Mouse (Mus musculus) mature B cell (primary cell): ENCODE results near the gene Nyap2.
"Not testable (repeated sequence)": the region's sequence is repeated elsewhere in the genome, so short reads cannot be mapped to it uniquely, and the experiment has no call there.

Experiments used
- in situ Hi-C: fragments of 300-500 bp; cut with MboI; formaldehyde crosslinking; loops from 2 replicates; pipeline ENCODE4 v1.14.3; 2019

Nyap2 gene

GRCm38 (mm10) chr1:81180686-81181085 lies 103.9 kb downstream of the Nyap2 start:
- in situ Hi-C loops = no loop called here

GRCm38 (mm10) chr1:81209536-81209935 lies 132.8 kb downstream of the Nyap2 start:
- in situ Hi-C loops = no loop called here

GRCm38 (mm10) chr1:81211491-81211890 lies 134.7 kb downstream of the Nyap2 start:
- in situ Hi-C loops = no loop called here

DNA sequence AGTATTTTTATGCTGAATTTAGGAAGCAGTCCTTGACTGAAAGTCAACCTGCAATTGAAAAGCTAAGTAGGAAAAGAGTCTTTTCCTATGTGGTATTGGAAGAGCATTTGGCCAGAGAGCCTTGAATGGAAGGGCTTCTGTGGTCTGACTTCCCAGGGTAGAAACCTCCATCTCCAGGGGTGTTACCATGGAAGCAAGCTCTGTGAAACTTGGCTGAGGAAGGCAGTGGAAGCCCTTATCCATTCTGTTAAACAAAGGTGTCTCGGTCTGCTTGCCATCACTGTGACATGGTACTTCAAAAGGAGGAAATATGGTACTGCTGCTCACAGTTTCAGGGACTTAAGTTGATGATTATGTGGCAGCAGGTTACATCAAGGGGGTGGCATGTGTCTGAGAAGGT lies 143.0 kb downstream of the Nyap2 start:
- in situ Hi-C loops = no loop called here

DNA sequence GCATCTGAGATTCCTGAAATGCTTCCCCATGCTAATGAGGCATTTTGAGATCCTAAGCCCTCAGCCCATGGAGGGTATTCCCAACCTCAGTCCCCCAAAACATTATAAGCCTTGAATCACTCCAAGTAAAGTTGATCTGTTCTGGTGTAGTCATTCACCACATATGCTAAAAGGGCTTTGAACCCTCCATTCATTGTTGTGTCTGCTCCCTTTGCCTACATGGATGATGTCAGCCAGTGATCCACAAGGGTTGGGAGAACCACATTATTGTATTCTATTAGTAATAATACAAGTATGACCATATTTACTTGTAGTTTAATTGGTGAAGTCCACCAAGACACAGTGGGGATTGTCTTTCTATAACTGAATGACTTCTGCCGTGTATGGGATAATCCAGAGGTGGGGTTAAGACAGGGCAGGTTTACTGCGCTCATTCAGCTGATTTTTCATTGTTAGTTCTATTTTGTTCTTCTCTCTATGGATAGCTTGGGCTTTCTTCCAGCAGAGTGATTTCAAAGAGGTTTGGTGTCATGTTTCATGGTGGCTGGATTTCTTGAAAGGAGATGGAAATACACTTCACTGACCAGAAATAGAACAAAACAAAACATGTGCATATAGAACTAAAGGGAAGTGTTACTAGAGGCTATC lies 155.1 kb downstream of the Nyap2 start:
- in situ Hi-C loops = no loop called here

GRCm38 (mm10) chr1:81232407-81232789 lies 155.6 kb downstream of the Nyap2 start:
- in situ Hi-C loops = not testable (repeated sequence)

GRCm38 (mm10) chr1:81248447-81249205 lies 171.9 kb downstream of the Nyap2 start:
- in situ Hi-C loops = no loop called here

DNA sequence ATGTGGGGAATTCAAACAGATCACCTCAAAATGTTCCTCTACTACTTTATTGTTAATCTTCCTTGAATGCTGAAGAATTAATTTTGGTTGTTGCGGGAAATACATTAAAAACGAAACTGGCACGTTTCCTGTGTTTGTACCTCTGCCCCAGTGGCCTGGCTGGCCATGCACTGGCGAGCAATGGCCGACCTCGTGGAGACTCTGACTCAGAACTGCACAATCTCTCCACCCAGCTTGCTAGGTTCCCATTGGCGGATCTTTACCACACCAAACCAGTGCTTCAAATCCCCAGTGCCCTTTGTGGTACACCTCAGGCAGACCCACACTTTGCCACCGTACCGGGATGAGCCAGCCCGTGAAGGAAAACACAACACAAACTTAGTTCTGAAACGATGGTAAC lies 173.3 kb downstream of the Nyap2 start:
- in situ Hi-C loops = no loop called here

- in situ Hi-C loops = no loop called here
These were observed 189.7 kb downstream of the Nyap2 start for GRCm38 (mm10) chr1:81266441-81266840.

DNA sequence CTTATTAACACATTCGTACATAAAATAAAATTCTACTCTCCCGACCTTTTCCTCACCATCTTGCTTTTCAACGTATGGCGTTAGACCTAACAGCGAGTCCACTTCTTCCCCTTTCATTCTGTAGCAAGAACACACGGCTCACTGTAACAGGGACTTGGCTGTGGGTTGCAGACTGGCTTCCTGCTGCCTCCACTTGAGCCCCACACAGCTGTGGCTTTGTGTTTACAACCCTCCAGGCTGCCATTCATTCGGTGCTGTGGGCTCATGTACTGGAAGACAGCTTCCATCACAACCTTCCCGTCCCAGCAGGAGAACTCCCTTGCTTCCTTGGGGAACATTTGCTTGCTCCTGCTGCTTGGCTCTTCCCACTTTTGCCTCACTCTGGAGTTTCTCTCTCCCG lies 204.2 kb downstream of the Nyap2 start:
- in situ Hi-C loops = loop anchor here (25.0 kb wide), 1 partner anchor 544 kb away; no protein-coding TSS in a partner anchor

DNA sequence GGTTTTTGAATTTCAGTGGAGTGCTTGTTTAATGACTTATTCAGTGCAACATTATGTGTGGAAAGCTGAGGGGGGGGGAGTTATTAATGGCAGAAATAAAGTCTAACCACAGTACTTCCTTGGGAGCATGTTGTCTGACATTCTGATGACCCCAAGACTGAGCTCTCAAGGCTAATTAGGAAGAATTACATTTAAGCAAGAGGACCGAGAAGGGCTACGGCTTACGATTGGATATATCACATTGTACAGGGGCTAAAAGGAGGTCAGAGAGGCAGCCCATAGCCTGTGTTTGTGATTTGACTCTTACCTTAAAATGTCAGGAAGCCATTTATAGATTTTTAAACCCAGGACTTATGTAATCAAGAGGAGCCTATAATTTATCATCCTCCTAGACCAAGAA lies 208.9 kb downstream of the Nyap2 start:
- in situ Hi-C loops = loop anchor here (25.0 kb wide), 1 partner anchor 548 kb away; no protein-coding TSS in a partner anchor

DNA sequence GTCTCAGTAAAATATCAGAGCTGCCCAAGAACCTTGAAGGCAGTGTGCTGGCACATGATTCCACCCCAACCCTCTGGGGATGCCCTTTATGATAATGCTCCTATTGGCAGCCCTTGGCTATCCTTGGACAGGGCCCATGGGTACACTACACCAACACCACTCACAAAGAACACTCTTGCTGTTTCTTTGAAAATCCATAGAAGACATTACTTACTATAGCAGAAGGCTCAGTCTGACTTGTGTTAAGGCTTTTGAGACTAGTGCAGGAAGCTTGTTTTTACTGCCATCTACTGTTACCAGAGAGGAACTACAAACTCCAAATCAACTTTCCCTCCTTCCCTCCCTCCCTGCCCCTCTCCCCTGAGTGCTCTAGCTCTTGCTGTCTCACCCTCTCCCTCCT lies 210.3 kb downstream of the Nyap2 start:
- in situ Hi-C loops = loop anchor here (25.0 kb wide), 1 partner anchor 550 kb away; no protein-coding TSS in a partner anchor

DNA sequence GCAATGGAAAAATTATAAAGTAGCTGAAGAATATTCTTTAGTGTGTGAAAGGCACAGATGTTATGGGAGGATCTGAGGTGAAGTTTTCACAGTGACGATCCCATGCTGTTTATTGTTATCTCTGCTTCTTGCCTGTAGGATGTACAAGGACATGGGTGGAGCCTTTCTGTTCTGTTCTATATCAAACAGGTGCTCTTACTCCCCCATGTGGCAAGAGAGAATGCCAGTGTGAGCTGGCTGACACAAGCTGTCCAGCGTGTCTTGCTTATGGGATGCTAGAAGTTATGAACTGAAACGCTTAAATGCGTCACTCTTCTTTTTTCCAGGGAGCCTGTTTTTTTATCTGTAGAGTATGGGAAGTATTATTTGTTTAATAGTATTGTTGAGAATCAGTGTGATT lies 224.0 kb downstream of the Nyap2 start:
- in situ Hi-C loops = no loop called here

- in situ Hi-C loops = no loop called here
These were observed 224.9 kb downstream of the Nyap2 start for GRCm38 (mm10) chr1:81301661-81302060.

- in situ Hi-C loops = no loop called here
These were observed 226.6 kb downstream of the Nyap2 start for GRCm38 (mm10) chr1:81303389-81303788.

DNA sequence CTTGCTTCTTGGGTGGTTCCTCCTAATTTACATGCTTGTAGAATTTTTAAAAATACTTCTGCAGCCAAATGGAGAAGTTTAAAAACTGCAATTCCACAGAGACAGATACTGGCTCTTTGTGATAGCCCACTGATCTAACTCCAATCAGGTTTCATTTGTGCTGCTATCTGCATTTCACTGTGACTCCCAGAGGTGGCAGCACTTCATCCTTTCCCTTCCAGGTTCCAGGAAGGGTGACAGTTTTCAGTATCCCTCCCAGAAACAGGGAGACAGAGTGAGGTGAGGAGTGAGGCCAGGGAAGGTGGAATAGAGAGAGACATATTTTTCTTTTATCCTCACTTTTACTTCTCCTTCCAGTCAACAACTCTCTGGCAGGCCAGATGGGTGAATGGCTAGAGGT lies 230.7 kb downstream of the Nyap2 start:
- in situ Hi-C loops = no loop called here

- in situ Hi-C loops = no loop called here
These were observed 231.2 kb downstream of the Nyap2 start for GRCm38 (mm10) chr1:81307934-81308333.

- in situ Hi-C loops = loop anchor here (10.0 kb wide), 1 partner anchor 985 kb away; the partner anchor contains the start of gene Irs1
These were observed 233.4 kb downstream of the Nyap2 start for GRCm38 (mm10) chr1:81310087-81310626.

GRCm38 (mm10) chr1:81316403-81316994 lies 239.7 kb downstream of the Nyap2 start:
- in situ Hi-C loops = loop anchor here (10.0 kb wide), 1 partner anchor 978 kb away; the partner anchor contains the start of gene Irs1

- in situ Hi-C loops = loop anchor here (10.0 kb wide), 1 partner anchor 978 kb away; the partner anchor contains the start of gene Irs1
These were observed 240.3 kb downstream of the Nyap2 start for GRCm38 (mm10) chr1:81316995-81317413.

DNA sequence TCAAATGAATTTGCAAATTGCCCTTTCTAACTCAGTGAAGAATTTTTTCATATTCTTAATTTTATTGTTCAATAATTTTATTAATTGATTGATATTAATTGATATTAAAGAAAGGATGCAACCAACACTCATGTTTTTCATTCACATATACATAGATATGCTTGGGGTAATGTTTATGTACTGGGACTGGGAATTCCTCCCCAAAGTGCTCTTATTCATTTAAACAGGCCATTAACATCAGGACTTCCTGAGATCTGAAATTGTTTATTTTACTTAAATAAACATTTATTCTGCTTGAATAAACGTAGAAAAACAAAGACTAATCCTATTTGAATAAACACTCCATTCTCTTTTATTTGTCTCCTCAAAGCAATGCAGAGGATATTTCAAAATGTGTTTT lies 311.0 kb downstream of the Nyap2 start:
- in situ Hi-C loops = no loop called here
